Mouse (Mus musculus) kidney, adult 2 months (tissue): ENCODE data around the gene Ggt5.

Experiments used
- CTCF ChIP-seq: fragments of 200-500 bp; conservative IDR thresholded peaks from 2 replicates; pipeline ENCODE4 v1.5.1; 2011; ENCODE audit warnings: low read depth, mild to moderate bottlenecking, control low read depth, low read length, moderate library complexity, mixed read lengths; ENCODE audit not compliant: insufficient read depth, insufficient read length
- POLR2A ChIP-seq: fragments of 200-500 bp; IDR thresholded peaks from one replicate; pipeline ENCODE4 v1.6.1; 2011; ENCODE audit warnings: low read depth, low read length, control low read depth

DNA sequence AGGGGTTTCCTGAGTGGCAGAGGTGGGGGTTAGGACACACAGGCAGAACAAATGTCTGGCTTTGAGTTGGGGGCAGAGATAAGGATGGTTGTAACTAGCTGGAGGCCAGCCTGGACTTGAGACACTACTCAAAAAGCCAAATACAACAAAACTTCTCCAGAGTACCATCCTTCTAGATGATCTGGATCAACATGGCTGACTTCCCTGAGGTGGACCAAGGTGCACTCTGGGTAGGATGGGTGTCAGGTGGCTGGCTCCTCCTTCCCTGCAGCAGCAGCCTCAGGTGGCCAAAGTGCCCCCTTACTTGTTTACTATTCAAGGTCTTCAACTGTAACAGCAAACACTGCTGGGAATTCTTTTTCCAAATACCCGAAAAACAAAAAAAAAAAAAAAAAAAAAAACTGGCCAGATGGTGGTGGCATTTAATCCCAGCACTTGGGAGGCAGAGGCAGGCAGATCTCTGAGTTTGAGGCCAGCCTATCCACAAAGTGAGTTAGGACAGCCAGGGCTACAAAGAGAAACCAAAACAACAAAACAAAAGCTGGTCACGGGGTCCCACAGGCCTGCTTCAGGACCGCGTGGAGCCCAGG is 60.4 kb downstream of the Ggt5 start:
- TF ChIP-seq POLR2A (no peak), CTCF (no peak)
